Mouse (Mus musculus): ENCODE measurements around the gene Ugt1a6b.
A peak's percentile ranks its signal among the peaks of the same experiment; 100 is the strongest.
"Not testable (repeated sequence)": the region's sequence is repeated elsewhere in the genome, so short reads cannot be mapped to it uniquely, and the experiment has no call there.

Ugt1a6b gene

GRCm38 (mm10) chr1:88103019-88103418, at the start of gene Ugt1a6b:
Ugt1a6b (plus strand) TSS chr1:88103252.
- not testable (repeated sequence) for DNase-seq (ENCODE audit: low spot score)

GRCm38 (mm10) chr1:88055088-88055487, 48.0 kb upstream of the Ugt1a6b start, which contains the start of gene Ugt1a10:
Ugt1a10 (plus strand) TSS chr1:88055388.
- DNase-seq (ENCODE audit: low spot score), result no peak

DNA sequence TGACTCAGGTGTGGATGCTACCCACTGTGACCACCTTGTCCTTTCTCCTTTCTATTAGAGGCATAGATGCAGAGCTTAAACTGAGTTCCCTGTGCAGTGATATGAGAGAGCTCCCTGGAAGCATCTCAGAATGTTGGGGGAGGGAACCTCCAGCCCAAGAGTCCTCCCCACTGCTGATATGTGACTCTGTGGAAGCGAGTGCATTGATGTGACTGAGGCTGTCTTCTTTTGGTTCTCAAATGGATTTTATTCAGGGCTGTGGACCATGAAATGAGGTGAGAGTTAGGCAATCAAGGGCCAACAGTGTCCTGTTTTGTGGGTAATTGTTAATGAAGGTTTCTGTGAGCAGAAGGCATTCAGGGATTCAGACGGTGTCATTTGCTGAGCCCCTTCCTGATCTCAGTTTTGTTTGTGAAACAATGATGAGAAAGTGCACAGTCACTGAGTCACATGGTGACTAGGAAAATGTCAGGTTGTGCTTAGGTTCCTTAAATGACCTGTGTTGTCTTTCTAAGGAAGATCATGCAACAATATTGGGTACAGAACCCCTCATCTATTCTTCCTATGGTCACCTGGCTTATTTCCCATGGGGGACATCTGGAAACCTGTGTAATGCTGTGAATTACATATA, 36.5 kb upstream of the Ugt1a6b start:
- DNase-seq (ENCODE audit: low spot score), result not testable (repeated sequence)

- no peak for DNase-seq (ENCODE audit: low spot score)
Measured at GRCm38 (mm10) chr1:88070495-88070894, 32.6 kb upstream of the Ugt1a6b start, which contains the start of gene Ugt1a9. Ugt1a9 (plus strand) TSS chr1:88070800.

DNA sequence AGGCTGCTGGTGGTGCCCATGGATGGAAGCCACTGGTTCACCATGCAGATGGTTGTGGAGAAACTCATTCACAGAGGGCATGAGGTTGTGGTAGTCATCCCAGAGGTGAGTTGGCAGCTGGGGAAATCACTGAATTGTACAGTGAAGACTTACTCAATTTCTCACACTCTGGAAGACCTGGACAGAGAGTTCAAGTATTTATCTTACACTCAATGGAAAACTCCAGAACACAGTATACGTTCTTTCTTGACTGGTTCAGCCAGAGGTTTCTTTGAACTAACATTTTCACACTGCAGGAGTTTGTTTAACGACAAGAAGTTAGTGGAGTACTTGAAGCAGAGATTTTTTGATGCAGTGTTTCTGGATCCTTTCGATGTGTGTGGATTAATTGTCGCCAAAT, 32.1 kb upstream of the Ugt1a6b start:
- DNase-seq (ENCODE audit: low spot score), result no peak

GRCm38 (mm10) chr1:88074471-88074870, 28.6 kb upstream of the Ugt1a6b start:
- DNase-seq (ENCODE audit: low spot score), result no peak

DNA sequence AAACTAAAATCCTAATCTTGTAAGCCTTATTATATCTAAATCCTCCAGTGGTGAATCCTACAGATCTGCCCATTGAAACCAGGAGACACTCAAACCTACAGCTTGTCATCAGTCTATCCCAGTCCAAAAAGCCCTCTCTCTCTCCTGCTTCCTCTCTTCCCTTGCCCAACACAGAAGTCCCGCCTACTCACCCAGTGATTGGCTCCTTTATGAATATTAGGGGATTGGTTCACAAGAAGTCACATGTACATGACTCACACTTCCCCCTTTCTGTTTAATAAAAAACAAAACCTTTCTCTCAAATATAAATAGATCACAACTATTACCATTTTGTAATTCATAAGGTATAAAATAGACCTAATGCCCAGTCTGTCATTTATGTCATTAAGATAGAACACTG, 25.9 kb upstream of the Ugt1a6b start:
- no peak for DNase-seq (ENCODE audit: low spot score)

DNA sequence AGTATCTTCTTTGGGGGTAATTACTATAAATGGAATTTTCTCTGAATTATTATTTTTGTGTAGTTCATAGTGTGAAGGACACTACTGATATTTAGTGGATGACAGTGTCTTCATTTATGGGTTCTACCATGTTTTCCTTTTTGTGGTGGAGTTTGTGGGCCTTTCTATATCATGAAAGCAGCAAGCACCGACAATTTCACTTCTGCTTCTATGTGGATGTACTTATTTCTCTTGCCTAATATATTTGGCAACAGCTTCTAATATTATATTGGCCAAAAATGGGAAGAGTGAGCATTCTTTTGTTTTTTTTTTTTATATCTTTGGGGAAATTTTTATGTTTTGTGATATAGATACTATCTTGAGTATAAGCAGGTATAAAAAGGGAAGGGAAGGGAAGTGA, 21.4 kb upstream of the Ugt1a6b start:
- no peak for DNase-seq (ENCODE audit: low spot score)

DNA sequence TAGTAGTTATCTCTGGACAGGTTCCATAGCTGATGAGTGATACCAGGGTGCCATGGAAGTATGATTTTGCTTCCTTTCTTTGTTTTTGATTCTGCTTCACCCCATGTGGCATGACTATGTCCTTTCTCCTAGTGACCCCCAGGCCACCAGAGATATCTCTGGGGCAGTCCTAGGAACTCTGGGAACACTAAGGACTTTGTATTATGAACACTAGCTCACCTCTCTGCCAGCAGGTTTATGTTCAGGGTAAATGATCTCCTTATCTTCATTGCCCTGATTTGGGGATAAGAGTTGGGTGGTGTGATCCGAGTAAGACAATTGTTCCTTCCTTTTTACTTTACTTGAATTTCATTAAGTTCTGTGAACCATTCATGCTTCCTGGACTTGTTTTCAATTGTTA, 16.9 kb upstream of the Ugt1a6b start:
- no peak for DNase-seq (ENCODE audit: low spot score)

- no peak for DNase-seq (ENCODE audit: low spot score)
Measured at GRCm38 (mm10) chr1:88087513-88087912, 15.5 kb upstream of the Ugt1a6b start, which contains the start of gene Ugt1a8. Ugt1a8 (plus strand) TSS chr1:88087813.

- no peak for DNase-seq (ENCODE audit: low spot score)
Measured at GRCm38 (mm10) chr1:88092341-88092740, 10.7 kb upstream of the Ugt1a6b start.

- DNase-seq (ENCODE audit: low spot score), result not testable (repeated sequence)
Measured at GRCm38 (mm10) chr1:88094270-88094676, 8.8 kb upstream of the Ugt1a6b start.

GRCm38 (mm10) chr1:88094941-88095492, 8.0 kb upstream of the Ugt1a6b start, which contains the start of gene Ugt1a7c:
Ugt1a7c (plus strand) TSS chr1:88095062.
- no peak for DNase-seq (ENCODE audit: low spot score)

- not testable (repeated sequence) for DNase-seq (ENCODE audit: low spot score)
Measured at GRCm38 (mm10) chr1:88098546-88098945, 4.5 kb upstream of the Ugt1a6b start.

DNA sequence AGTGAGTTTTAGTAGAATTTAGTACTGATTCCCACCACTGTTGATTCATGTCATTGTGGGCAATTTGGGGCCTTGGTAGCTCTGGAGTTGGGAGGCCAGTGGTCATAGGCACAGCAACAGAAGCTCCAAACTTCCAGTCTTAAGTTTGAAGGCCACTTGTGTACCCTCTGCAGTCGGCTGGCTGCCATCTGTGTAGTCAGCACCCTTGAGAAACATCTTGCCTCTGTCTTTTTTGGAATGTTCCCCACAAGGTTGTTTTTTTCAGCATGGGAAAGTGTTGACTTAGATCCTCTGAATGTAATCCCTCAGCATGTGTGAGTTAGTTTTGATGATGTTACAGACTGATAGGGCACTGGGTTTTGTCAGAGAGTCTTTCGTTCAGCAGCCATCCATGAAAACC, 3.4 kb upstream of the Ugt1a6b start:
- DNase-seq (ENCODE audit: low spot score), result peak; percentile 41

DNA sequence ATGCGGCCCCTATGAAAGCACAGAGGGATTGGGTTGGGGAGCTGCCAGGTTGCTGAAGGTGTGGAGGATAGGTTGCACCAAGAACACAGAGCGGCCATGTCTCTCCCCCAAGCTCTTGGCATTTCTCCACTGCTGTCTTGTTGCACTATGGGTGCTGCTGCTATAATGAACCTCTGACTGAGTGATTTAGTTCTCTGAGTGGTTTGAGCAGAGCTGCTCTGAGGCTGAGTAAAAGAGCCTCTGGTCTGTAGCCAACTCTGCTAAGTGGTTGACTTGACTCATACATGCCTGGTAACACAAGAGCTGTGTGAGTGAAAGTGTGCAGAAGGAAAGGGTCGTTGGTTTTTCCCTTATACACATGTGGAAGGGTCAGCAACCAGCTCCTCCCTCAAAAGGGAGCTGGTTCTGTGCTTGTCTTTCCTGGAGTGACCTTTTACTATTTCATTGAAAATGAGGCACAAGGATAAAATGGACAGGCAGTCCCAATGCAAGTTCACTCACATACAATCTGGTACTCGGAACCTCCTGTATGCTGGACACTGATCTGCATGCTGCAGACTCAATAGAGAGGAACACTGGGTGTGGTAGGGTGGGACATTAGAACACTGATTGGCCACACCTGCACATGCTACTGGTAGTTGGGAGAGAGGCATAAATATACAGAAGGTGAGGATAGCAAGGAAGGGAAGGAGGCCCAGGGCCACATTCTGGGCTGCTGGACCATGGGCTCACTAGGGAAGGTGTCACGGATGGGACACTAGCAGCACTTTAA, 831 bp downstream of the Ugt1a6b start:
- not testable (repeated sequence) for DNase-seq (ENCODE audit: low spot score)

DNA sequence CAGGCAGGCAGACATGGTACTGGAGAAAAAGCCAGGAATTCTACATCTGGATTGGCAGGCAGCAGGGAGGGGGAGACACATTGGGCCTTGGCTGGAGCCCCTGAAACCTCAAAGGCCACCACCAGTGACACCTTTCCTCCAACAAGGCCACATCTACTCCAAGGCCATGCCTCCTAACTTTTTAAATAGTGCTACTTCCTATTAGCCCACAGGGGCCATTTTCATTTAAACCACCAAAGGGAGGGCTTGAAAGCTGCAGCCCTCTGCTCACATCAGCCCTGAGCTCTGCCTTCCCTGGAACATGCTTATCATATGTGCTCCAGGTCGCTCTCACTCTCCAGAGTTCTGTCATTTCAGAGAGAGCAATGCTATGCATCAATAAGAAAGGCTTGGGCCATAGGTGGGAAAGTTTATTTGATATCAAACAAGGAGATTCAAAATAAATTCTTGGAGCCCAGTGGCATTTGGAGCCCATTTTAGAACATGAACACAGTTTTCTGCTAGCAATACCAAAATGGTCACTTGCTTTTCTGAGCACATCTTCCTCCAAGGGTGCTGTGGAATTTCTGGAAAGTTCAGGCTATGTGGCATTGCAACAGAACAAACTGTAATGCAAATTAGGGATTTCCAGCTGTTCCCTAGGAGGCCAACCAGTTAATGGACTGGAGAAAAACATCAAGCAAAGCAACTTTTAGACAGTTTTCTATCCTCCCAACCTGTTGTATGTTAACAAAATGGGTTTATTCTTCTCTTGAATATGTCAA, 1.8 kb downstream of the Ugt1a6b start:
- no peak for DNase-seq (ENCODE audit: low spot score)

DNA sequence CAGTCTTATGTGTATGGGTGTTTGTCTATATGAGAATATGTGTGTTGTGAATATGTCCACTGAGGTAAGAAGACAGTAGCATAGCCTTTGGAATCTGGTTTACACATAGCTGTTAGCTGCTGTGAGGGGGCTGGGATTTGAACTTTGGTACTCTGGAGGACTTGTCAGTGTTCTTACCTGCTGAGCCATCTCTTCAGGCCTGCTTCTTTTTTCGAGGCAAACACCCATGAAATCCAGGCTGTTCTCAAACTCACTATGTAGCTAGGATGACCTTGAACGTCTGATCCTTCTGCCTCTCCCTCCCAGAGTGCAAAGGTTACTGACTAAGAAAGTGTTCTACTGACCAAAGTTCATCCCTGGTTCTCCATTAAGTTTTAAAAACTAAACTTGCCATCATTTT, 2.6 kb downstream of the Ugt1a6b start:
- no peak for DNase-seq (ENCODE audit: low spot score)

- not testable (repeated sequence) for DNase-seq (ENCODE audit: low spot score)
Measured at GRCm38 (mm10) chr1:88109027-88109557, 6.0 kb downstream of the Ugt1a6b start.

DNA sequence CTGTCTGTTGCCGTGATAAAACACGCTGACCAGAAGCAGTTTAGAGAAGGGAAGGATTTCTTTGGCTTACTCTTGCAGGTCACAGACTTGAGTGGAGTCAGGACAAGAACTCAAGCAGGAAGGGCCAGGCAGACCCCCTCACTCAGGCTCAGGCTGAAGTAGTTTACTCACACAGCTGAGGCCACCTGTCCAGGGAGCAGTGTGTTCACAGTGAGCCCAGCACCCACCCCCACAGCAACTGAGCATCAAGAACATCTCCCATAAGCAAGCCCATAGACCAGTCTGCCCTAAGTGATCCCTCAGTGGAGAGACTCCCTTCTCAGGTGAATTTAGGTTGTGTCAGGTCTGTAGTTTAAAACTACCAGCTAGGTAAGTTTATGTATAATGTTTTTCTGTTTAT, 6.6 kb downstream of the Ugt1a6b start:
- not testable (repeated sequence) for DNase-seq (ENCODE audit: low spot score)

DNA sequence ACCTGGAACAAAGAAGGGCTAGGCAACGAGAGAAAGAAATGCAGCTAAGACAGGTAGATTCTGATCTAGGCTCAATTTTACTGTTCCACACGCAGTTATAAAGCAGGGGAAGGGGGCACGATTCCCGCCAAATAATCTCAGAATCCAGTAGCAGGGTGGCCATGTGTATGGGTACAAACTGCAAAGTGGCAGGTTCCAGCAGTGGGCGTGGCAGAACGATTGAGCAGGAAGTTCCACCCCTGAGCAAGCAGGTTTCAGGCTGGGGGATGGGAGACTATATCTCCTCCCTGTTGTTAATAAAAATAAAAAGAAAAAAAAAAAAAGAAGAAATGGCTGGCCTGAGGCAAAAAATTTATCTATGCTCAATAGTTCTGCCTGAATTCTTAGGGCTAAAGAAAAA, 9.7 kb downstream of the Ugt1a6b start:
- DNase-seq (ENCODE audit: low spot score), result not testable (repeated sequence)

DNA sequence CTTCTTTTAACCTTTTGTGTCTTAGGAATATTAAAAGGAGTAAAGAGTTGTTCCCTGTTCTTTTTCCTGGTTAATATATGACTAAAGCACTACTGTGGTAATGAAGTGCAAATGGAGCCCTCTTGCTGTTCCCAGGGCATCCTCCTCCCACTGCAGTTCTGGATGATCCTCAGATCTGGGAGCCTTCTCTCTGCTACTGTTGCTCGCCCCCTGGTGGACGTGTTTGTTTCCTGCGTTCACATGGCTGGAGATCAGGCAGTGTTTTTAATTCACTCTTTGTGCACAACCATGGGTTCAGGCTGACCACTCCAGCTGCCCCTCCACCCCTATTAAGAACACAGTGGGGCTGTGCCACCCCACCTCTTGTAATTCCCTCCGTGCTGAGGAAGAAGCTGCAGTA, 17.5 kb downstream of the Ugt1a6b start:
- DNase-seq (ENCODE audit: low spot score), result not testable (repeated sequence)

All from ovary, adult 18-20 months (tissue).